Comparison of ENCODE assay signal across 9 mouse cellular contexts in the genomic region with DNA sequence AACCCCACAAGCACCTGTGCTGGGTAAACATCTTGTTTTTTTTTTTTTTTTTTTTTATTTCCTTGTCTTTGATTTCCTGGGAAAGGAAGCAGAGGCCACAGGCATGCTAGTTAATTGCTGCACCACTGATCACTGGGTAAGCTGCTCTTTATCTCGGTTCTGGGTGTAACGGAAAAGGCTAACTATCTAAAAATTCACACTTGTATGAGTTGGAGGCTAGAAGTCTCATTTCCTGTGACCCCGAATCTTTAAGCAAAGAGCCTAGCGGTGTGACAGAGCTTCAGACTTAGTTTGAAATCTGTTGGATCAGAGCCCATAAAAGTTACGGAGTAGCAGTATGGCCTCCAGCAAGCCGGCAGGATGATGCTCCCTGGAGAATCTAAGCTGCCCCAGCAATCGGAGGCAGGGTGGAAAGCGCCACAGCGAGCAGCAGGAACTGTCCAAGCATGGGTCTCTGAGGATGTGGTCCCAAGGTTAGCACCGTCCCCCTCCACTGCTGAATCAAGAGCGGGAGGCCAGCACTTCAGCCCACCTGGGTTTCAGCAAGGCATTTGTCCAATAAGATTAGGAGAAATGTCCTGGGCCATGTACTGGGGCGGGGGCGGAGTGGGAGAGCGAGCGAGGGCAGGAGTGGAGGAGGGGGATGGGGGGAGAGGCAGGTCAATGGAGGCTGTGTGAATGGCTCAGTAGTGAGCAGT. TPM values are rescaled to one million over a fixed set of nuclear protein-coding genes. Genes with fewer than 3 reads are reported as not detected.
DNase-seq lines count a peak whose midpoint lies in the region; ATAC-seq lines count a peak whose summit lies in the region.
"Had no signal": no experiment of that assay in that cellular context is flagged by ENCODE, and none has a peak within 500 bp of the region (broad histone marks: within the 10 kb centered on the region; RNA-seq: fewer than 3 reads in every experiment).

No protein-coding gene starts in this region.

- H3K36me3 ChIP-seq in kidney, embryonic 14.5 days (ENCODE audit: control insufficient read depth, insufficient read depth, low read length) = no peaks in the 10 kb centered on the region
- H3K36me3 ChIP-seq in embryonic facial prominence, embryonic 10.5 days (replicated peaks) = no peaks in the 10 kb centered on the region
- H3K36me3 ChIP-seq in hindbrain, embryonic 10.5 days = no peaks in the 10 kb centered on the region
- no peaks in the 10 kb centered on the region for H3K36me3 ChIP-seq in liver, embryonic 16.5 days (ENCODE audit: control insufficient read depth, insufficient read depth)

- no peaks in the 10 kb centered on the region for H3K27me3 ChIP-seq in kidney, embryonic 14.5 days (ENCODE audit: control insufficient read depth, insufficient read depth, low read length)
- H3K27me3 ChIP-seq in embryonic facial prominence, embryonic 10.5 days (replicated peaks; ENCODE audit: low read depth, poor library complexity, severe bottlenecking) = no peaks in the 10 kb centered on the region
- H3K27me3 ChIP-seq in hindbrain, embryonic 10.5 days (ENCODE audit: insufficient read depth, poor library complexity, severe bottlenecking) = no peaks in the 10 kb centered on the region
- H3K27me3 ChIP-seq in liver, embryonic 16.5 days (ENCODE audit: control insufficient read depth, insufficient read depth, low read depth, low read length) = no peaks in the 10 kb centered on the region

- 0 out of 2 replicates have a peak, but pooled peaks cover 5% of the 10 kb centered on the region for H3K4me1 ChIP-seq in kidney, embryonic 14.5 days (ENCODE audit: control insufficient read depth, insufficient read depth, low read length)
- peaks cover 8% of the 10 kb centered on the region for H3K4me1 ChIP-seq in embryonic facial prominence, embryonic 10.5 days
- H3K4me1 ChIP-seq in hindbrain, embryonic 10.5 days (replicated peaks) = peaks cover 8% of the 10 kb centered on the region
- H3K4me1 ChIP-seq in liver, embryonic 16.5 days (ENCODE audit: control insufficient read depth, low read depth, low read length) = peaks cover 6% of the 10 kb centered on the region

- peak overlapping the region; percentile 22 for H3K4me3 ChIP-seq in kidney, embryonic 14.5 days (ENCODE audit: low read length)
- H3K4me3 ChIP-seq in embryonic facial prominence, embryonic 10.5 days = peak overlapping the region; percentile 52
- peak overlapping the region; percentile 46 for H3K4me3 ChIP-seq in hindbrain, embryonic 10.5 days
- peak overlapping the region; percentile 42 for H3K4me3 ChIP-seq in liver, embryonic 16.5 days (ENCODE audit: low read depth, low read length)

- ATAC-seq in kidney, embryonic 14.5 days (ENCODE audit: low FRiP score, low TSS enrichment) = peak; percentile 75
- no peak for ATAC-seq in liver, embryonic 16.5 days (ENCODE audit: low read depth)
- no peak for ATAC-seq in monocyte, adult 5-6 weeks (replicated peaks; ENCODE audit: insufficient number of reproducible peaks, low FRiP score, low TSS enrichment, poor library complexity, severe bottlenecking)
- ATAC-seq in cerebellum, adult (ENCODE audit: insufficient number of reproducible peaks, low FRiP score, low TSS enrichment) = no peak

- peak overlapping the region; percentile 47; the same call in 1 of the 2 replicates for H3K9ac ChIP-seq in kidney, embryonic 14.5 days (ENCODE audit: low read depth, low read length)
- H3K9ac ChIP-seq in liver, embryonic 16.5 days (ENCODE audit: low read depth, low read length) = peak overlapping the region; percentile 52

- 5% methylated on average over 15 of the region's 15 CpGs for WGBS in kidney, embryonic 14.5 days
- 8% methylated on average over 15 of the region's 15 CpGs for whole genome bisulfite sequencing in embryonic facial prominence, embryonic 10.5 days
- 10% methylated on average over 15 of the region's 15 CpGs for WGBS in hindbrain, embryonic 10.5 days
- 13% methylated on average over 15 of the region's 15 CpGs for WGBS in liver, embryonic 16.5 days (ENCODE audit: insufficient replicate concordance)

- DNase-seq in kidney, adult 8-10 months = no peak
- peak; percentile 72 for DNase-seq in embryonic facial prominence, embryonic 10.5 days (ENCODE audit: low spot score)
- peak; percentile 52 for DNase-seq in hindbrain, embryonic 10.5 days (ENCODE audit: low spot score)
- no peak for DNase-seq in adipocyte (ENCODE audit: low spot score)

- peak overlapping the region; percentile 53; the same call in 1 of the 2 replicates for H3K27ac ChIP-seq in kidney, embryonic 14.5 days (ENCODE audit: low read depth, low read length)
- peak overlapping the region; percentile 80 for H3K27ac ChIP-seq in embryonic facial prominence, embryonic 10.5 days (replicated peaks)
- peak overlapping the region; percentile 86 for H3K27ac ChIP-seq in hindbrain, embryonic 10.5 days
- 0 out of 2 replicates have a peak overlapping the region, but pooled peaks have one; percentile 33 for H3K27ac ChIP-seq in liver, embryonic 16.5 days (ENCODE audit: low read length)

- H3K9me3 ChIP-seq in kidney, embryonic 14.5 days (ENCODE audit: control insufficient read depth, low read length) = no peaks in the 10 kb centered on the region
- no peaks in the 10 kb centered on the region for H3K9me3 ChIP-seq in embryonic facial prominence, embryonic 10.5 days
- H3K9me3 ChIP-seq in hindbrain, embryonic 10.5 days = no peaks in the 10 kb centered on the region
- H3K9me3 ChIP-seq in liver, embryonic 16.5 days (replicated peaks; ENCODE audit: control insufficient read depth, low read length) = no peaks in the 10 kb centered on the region

- H3K4me2 ChIP-seq in kidney, embryonic 14.5 days (replicated peaks; ENCODE audit: low read depth, low read length) = peak overlapping the region; percentile 47
- H3K4me2 ChIP-seq in liver, embryonic 16.5 days (ENCODE audit: low read depth, low read length) = peak overlapping the region; percentile 56

RNA-seq across cellular contexts. Expression of gene Neu1, which starts 10.4 kb away (rescaled TPM):
- 19.6 and 23.2 TPM in 2 replicates for polyA plus RNA-seq in kidney, embryonic 14.5 days (2014; fragmentation: Nextera tagmentation; extraction: Ambion mirVana)
- 14.0 and 19.3 TPM in 2 replicates for polyA plus RNA-seq in embryonic facial prominence, embryonic 10.5 days (2016; fragmentation: Nextera tagmentation; extraction: Ambion mirVana)
- polyA plus RNA-seq in hindbrain, embryonic 10.5 days (2016; fragmentation: Nextera tagmentation; extraction: Ambion mirVana) = 16.2 and 20.7 TPM in 2 replicates
- 17.8 and 20.6 TPM in 2 replicates for polyA plus RNA-seq in liver, embryonic 16.5 days (2015; fragmentation: Nextera tagmentation; extraction: Ambion mirVana)
- 29.6 to 39.9 TPM (median 37.2 TPM) in 3 replicates for total RNA-seq in monocyte, adult 5-6 weeks (2017)

RNA-seq across cellular contexts. Expression of gene Hspa1b, which starts 17.5 kb away (rescaled TPM):
- 0.54 and 0.80 TPM in 2 replicates for polyA plus RNA-seq in kidney, embryonic 14.5 days (2014; fragmentation: Nextera tagmentation; extraction: Ambion mirVana)
- polyA plus RNA-seq in embryonic facial prominence, embryonic 10.5 days (2016; fragmentation: Nextera tagmentation; extraction: Ambion mirVana) = 0.13 and 0.15 TPM in 2 replicates
- 0.09 and 0.20 TPM in 2 replicates for polyA plus RNA-seq in hindbrain, embryonic 10.5 days (2016; fragmentation: Nextera tagmentation; extraction: Ambion mirVana)
- 0.05 TPM in 1 of 2 replicates, not detected in the other for polyA plus RNA-seq in liver, embryonic 16.5 days (2015; fragmentation: Nextera tagmentation; extraction: Ambion mirVana)
- total RNA-seq in monocyte, adult 5-6 weeks (2017) = 12.5 to 375 TPM (median 15.8 TPM) in 3 replicates

RNA-seq across cellular contexts. Expression of gene Slc44a4, which starts 27.2 kb away (rescaled TPM):
- polyA plus RNA-seq in kidney, embryonic 14.5 days (2014; fragmentation: Nextera tagmentation; extraction: Ambion mirVana) = 5.4 and 7.7 TPM in 2 replicates
- 0.21 and 0.44 TPM in 2 replicates for polyA plus RNA-seq in embryonic facial prominence, embryonic 10.5 days (2016; fragmentation: Nextera tagmentation; extraction: Ambion mirVana)
- 0.41 TPM in 1 of 2 replicates, not detected in the other for polyA plus RNA-seq in hindbrain, embryonic 10.5 days (2016; fragmentation: Nextera tagmentation; extraction: Ambion mirVana)
- polyA plus RNA-seq in liver, embryonic 16.5 days (2015; fragmentation: Nextera tagmentation; extraction: Ambion mirVana) = 2.6 and 3.6 TPM in 2 replicates
- not detected in 3 replicates for total RNA-seq in monocyte, adult 5-6 weeks (2017)

RNA-seq across cellular contexts. Expression of gene Gm20481, which starts 28.2 kb away (rescaled TPM):
- not detected in 2 replicates for polyA plus RNA-seq in kidney, embryonic 14.5 days (2014; fragmentation: Nextera tagmentation; extraction: Ambion mirVana)
- polyA plus RNA-seq in embryonic facial prominence, embryonic 10.5 days (2016; fragmentation: Nextera tagmentation; extraction: Ambion mirVana) = not detected in 2 replicates
- polyA plus RNA-seq in hindbrain, embryonic 10.5 days (2016; fragmentation: Nextera tagmentation; extraction: Ambion mirVana) = 0.42 TPM in 1 of 2 replicates, not detected in the other
- polyA plus RNA-seq in liver, embryonic 16.5 days (2015; fragmentation: Nextera tagmentation; extraction: Ambion mirVana) = not detected in 2 replicates
- total RNA-seq in monocyte, adult 5-6 weeks (2017) = 1.4 TPM in 1 of 3 replicates, not detected in the others
- polyA plus RNA-seq: large intestine, adult 2 months had no signal

RNA-seq across cellular contexts. Expression of gene Hspa1a, which starts 30.5 kb away (rescaled TPM):
- polyA plus RNA-seq in kidney, embryonic 14.5 days (2014; fragmentation: Nextera tagmentation; extraction: Ambion mirVana) = 4.3 and 4.8 TPM in 2 replicates
- 1.3 and 1.9 TPM in 2 replicates for polyA plus RNA-seq in embryonic facial prominence, embryonic 10.5 days (2016; fragmentation: Nextera tagmentation; extraction: Ambion mirVana)
- 0.90 and 1.7 TPM in 2 replicates for polyA plus RNA-seq in hindbrain, embryonic 10.5 days (2016; fragmentation: Nextera tagmentation; extraction: Ambion mirVana)
- polyA plus RNA-seq in liver, embryonic 16.5 days (2015; fragmentation: Nextera tagmentation; extraction: Ambion mirVana) = 0.87 and 1.5 TPM in 2 replicates
- 4.9 to 201 TPM (median 8.6 TPM) in 3 replicates for total RNA-seq in monocyte, adult 5-6 weeks (2017)

Comparison
In these comparisons a context has a peak if more than half of its experiments do, and no peak if none do; other contexts are left out.
1. H3K27ac ChIP-seq: peak in every context shown above with its lines; median percentile 86 in hindbrain, embryonic 10.5 days; 80 in embryonic facial prominence, embryonic 10.5 days; 53 in kidney, embryonic 14.5 days; 33 in liver, embryonic 16.5 days.
2. DNase-seq: peak in embryonic facial prominence, embryonic 10.5 days (single experiment) and hindbrain, embryonic 10.5 days (single experiment); none in kidney, adult 8-10 months (0 of 2) and adipocyte (single experiment).
3. Peak in every context shown above with its lines, with median percentiles within 50 percentile points of each other: H3K4me3 ChIP-seq.